Mouse (Mus musculus) lung, postnatal 36 days (tissue): ENCODE measurements around the gene Hmgn5.

Experiments
- DNase-seq: peaks from one replicate; pipeline ENCODE4 v3.0.0; 2022; ENCODE audit warnings: mixed read lengths

Hmgn5 gene

DNA sequence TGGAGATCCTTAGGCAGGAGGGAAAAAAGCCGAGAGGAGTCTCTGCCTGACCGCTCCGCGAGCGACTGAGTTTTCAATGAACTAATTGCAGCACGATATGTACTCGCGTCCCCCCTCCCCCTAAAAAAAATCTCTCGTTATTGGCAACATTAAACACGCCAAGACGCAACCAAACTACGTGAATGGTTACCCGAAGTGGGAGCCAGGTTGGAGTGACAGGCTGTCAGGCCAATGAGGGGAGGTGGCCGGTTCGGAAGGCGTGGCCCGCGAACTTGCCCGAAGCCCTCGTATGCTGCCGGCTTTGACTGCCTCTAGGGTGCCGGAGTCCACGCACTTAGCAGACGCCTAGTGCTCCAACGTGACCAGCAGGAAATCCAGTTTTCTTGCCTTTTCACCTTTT, at the start of gene Hmgn5:
TSS of gene Hmgn5 (minus strand) at position 122 of the 400 bp plus-strand sequence.
- DNase-seq = peak; percentile 97

DNA sequence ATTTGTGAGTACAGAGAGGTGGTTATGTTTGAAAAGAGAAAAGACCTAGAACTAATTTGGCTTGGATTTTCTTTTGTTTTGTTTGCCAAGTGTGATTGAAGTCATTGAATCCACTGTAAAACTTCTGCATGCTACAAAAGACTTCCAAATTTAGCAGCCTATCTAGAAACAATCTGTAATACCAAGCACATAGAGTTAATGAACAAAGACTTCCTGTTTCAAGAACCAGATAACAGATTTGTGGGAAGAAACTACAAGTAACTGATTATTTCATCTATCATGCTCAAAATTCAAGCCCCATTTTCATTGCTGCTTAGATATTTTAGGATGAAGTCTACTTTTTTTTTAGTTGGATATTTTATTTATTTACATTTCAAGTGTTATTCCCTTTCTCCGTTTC, 34.6 kb upstream of the Hmgn5 start:
- no peak for DNase-seq

- DNase-seq = no peak
These were observed 13.0 kb upstream of the Hmgn5 start for GRCm38 (mm10) chrX:109026224-109026623.

GRCm38 (mm10) chrX:109020858-109021257, 7.7 kb upstream of the Hmgn5 start:
- DNase-seq = no peak

GRCm38 (mm10) chrX:109014166-109014565, 962 bp upstream of the Hmgn5 start:
- no peak for DNase-seq

GRCm38 (mm10) chrX:109013686-109014085, 482 bp upstream of the Hmgn5 start:
- DNase-seq = peak; percentile 61

DNA sequence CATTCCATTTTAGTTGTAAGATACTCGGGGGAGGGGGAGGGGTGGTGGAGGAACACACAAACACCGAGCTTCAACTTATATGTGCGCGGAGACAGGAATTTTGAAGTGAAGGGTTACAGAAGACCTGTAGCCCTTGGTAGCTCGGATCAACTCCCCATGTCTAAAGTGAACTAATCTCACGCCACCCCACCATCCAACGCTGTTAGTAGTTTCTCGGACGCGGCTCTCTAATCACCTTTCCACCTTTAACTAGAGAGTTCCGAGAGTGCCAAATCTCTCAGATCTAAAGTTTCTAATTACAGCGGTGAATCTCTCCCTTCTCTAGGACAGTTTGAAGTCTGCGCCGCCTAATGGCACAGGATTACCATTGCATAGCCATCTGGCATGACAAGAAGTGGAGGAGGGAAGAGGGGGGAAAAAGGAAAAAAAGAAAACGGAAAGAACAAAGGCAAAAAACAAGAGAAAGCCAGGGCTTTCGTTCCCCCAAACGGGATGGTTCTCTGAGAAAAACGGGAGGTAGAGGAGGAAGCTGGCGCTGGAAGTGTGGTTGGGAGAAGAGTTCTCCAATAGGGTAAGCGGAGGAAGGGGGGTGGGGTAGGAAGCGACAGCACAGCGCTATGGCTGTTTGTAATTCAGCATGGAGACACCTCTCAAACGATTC, 703 bp downstream of the Hmgn5 start:
- DNase-seq = peak; percentile 58

GRCm38 (mm10) chrX:109011611-109012185, 1.5 kb downstream of the Hmgn5 start:
- DNase-seq = peak; percentile 26

DNA sequence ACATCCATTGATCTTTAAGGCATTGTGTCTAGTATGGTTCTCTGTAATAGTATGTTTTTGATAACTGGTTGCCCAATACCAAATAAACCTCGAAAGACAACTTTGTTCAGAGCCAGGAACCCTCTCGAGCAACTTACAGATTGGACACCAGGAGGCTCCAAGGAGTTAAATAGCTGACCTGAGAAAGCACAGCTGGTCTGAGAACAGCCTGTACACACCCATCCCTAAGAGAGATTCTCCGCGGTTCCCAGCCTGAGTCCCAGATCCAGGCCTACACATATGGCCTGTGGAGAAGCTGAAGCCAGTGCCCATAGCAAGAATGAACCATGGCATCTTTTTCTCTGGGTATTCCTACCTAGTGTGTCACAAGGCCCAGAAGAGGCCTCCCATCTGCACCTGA, 11.9 kb downstream of the Hmgn5 start:
- DNase-seq = no peak
